Mouse (Mus musculus) hindbrain, postnatal 0 days (tissue): Measurements from ENCODE around the gene Trim17. TPM values are rescaled to one million over a fixed set of nuclear protein-coding genes. Genes with fewer than 3 reads are reported as not detected.
A peak's percentile ranks its signal among the peaks of the same experiment; 100 is the strongest.

Experiments used
- ATAC-seq: fragments of 200-750 bp; cut with Nextera tagmentation; 2 replicates; pipeline ENCODE4 v1.8.0; 2017; ENCODE audit warnings: mild to moderate bottlenecking, moderate TSS enrichment, moderate library complexity
- DNase-seq: peaks from one replicate; pipeline ENCODE4 v3.0.0-alpha.2; 2015; ENCODE audit warnings: low spot score
- H3K27ac ChIP-seq: fragments of 300-500 bp; sonication (generic); 2 replicates; pipeline ENCODE4 v1.5.1; 2014; ENCODE audit warnings: mild to moderate bottlenecking
- H3K27me3 ChIP-seq: fragments of 300-500 bp; sonication (generic); 2 replicates; pipeline ENCODE4 v1.6.1; 2014; ENCODE audit warnings: low read length, mixed read lengths; ENCODE audit not compliant: insufficient read depth
- H3K36me3 ChIP-seq: fragments of 300-500 bp; sonication (generic); 2 replicates; pipeline ENCODE4 v1.6.1; 2014; ENCODE audit warnings: low read length, mixed read lengths; ENCODE audit not compliant: insufficient read depth
- H3K4me1 ChIP-seq: fragments of 300-500 bp; sonication (generic); 2 replicates; pipeline ENCODE4 v1.6.1; 2014; ENCODE audit warnings: antibody characterized with exemption, low read length, mixed read lengths; ENCODE audit not compliant: insufficient read depth
- H3K4me2 ChIP-seq: fragments of 300-500 bp; sonication (generic); 2 replicates; pipeline ENCODE4 v1.6.1; 2014; ENCODE audit warnings: low read depth, mild to moderate bottlenecking, low read length, moderate library complexity, mixed read lengths
- H3K4me3 ChIP-seq: fragments of 300-500 bp; sonication (generic); 2 replicates; pipeline ENCODE4 v1.5.1; 2014; ENCODE audit warnings: low read length
- H3K9ac ChIP-seq: fragments of 300-500 bp; sonication (generic); replicated peaks from 2 replicates; pipeline ENCODE4 v1.6.1; 2014; ENCODE audit warnings: mild to moderate bottlenecking, low read length, moderate library complexity, mixed read lengths
- H3K9me3 ChIP-seq: fragments of 300-500 bp; sonication (generic); 2 replicates; pipeline ENCODE4 v1.6.1; 2016; ENCODE audit warnings: low read length, mixed read lengths
- CTCF ChIP-seq: IDR thresholded peaks from 2 replicates; pipeline ENCODE4 v1.5.1; 2016; ENCODE audit warnings: antibody characterized with exemption, control low read depth, low read depth
- WGBS: fragments of 180-500 bp; shearing (Covaris S2); extraction: QIAGEN DNeasy Blood & Tissue Kit; methylation state at CpG from one replicate; pipeline ENCODE4 v1.1.7; 2014; 5-methylcytosine and 5-hydroxymethylcytosine counted together
- polyA plus RNA-seq: library from polyadenylated mRNA; unstranded; fragments of >200 nt; fragmentation: Nextera tagmentation; extraction: Ambion mirVana; gene quantifications from 2 replicates; pipeline ENCODE4 v1.2.1, GENCODE M21; 2015
- total RNA-seq: library from RNA; depleted of rRNA; stranded (reverse); fragments of >200 nt; gene quantifications from 2 replicates; pipeline ENCODE4 v1.2.3, GENCODE M21; 2014

Gene Trim17
- total and polyA plus RNA-seq, 2 experiments from 2014 or later, result 0.55 to 4.3 TPM

DNA sequence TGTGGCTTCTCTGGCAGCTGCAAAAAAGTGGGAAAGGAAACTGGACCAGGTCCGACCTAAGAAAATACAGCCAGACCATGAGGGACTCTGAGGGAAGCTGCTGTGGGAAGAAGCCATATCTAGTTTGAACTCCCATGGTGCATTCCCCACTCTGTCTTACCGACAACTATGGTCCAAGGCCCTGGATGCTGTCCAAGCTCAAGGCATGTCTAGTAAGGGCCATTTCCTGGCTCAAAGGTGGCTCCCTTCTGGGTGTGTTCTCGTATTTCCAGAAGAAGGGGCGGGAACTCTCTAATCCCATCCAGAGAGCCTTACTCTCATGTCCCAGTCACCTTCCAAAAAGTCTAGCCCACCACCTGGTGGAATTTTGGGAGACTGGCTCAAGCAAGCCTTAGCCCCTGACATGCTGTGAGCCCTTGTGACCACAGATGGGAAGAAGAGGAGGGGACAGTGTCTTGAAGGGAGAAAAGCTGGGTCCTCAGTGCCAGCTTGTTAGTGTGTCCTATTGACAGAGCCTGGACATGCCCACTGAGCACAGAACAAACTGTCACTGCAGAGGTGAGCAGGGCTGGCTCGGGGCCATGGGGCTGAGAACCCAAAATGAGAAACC, 26.0 kb downstream of the Trim17 start:
- peaks cover 20% of the 10 kb centered on the region for H3K4me1 ChIP-seq
- ATAC-seq, result no peak
- DNase-seq, result no peak
- peaks cover 24% of the 10 kb centered on the region; the same call in 1 of the 2 replicates for H3K36me3 ChIP-seq
- no peak overlapping the region for H3K27ac ChIP-seq
- peak overlapping the region; percentile 100 for H3K4me2 ChIP-seq
- no peak overlapping the region for H3K4me3 ChIP-seq
- H3K27me3 ChIP-seq, result no peaks in the 10 kb centered on the region
- no peak overlapping the region for H3K9ac ChIP-seq
- TF ChIP-seq CTCF, result no peak
- no peaks in the 10 kb centered on the region for H3K9me3 ChIP-seq
- whole genome bisulfite sequencing, result 64% methylated on average over 5 of the region's 5 CpGs

GRCm38 (mm10) chr11:58981541-58982447, 27.3 kb downstream of the Trim17 start:
- DNase-seq, result peak; percentile 83
- H3K9me3 ChIP-seq, result no peaks in the 10 kb centered on the region
- no peak overlapping the region for H3K9ac ChIP-seq
- peaks cover 34% of the 10 kb centered on the region; the same call in 1 of the 2 replicates for H3K36me3 ChIP-seq
- H3K4me2 ChIP-seq, result no peak overlapping the region
- no peak overlapping the region for H3K4me3 ChIP-seq
- H3K27me3 ChIP-seq, result no peaks in the 10 kb centered on the region
- ATAC-seq, result peak; percentile 44
- peak; percentile 75 for TF ChIP-seq CTCF
- peak overlapping the region; percentile 60 for H3K27ac ChIP-seq
- 45% methylated on average over 14 of the region's 14 CpGs for WGBS
- peaks cover 20% of the 10 kb centered on the region for H3K4me1 ChIP-seq

DNA sequence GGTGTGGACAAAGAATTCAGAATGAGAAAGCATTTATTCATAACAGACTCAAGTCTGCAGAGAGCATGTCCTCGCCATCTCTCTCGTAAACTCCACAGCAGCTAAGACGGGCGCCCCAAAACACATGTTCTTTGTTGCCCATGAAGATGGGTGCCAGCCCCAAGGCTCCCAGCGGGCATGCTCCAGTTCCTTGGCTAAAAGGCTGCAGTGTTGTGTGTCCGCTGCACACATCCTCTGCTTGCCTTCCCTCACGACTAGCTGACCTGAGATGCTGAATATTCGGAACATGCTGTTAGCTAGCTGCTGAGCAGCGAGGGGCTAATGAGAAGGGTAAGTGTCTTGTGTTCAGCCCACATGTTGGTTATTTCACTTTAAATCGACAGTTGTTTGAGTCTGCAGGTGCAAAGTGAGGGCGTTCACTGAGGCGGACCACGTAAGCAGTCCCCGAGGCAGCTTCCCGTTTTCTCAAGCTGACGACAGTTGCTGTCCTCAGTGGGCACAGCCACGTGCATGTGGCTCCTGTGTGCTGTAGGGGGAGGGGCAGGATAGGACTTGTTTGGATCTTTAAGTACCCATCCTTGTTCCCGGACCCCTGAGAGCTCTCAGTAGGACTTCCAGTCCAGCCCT, 28.1 kb downstream of the Trim17 start:
- 82% methylated on average over 18 of the region's 18 CpGs for WGBS
- no peak for TF ChIP-seq CTCF
- peaks cover 37% of the 10 kb centered on the region for H3K36me3 ChIP-seq

DNA sequence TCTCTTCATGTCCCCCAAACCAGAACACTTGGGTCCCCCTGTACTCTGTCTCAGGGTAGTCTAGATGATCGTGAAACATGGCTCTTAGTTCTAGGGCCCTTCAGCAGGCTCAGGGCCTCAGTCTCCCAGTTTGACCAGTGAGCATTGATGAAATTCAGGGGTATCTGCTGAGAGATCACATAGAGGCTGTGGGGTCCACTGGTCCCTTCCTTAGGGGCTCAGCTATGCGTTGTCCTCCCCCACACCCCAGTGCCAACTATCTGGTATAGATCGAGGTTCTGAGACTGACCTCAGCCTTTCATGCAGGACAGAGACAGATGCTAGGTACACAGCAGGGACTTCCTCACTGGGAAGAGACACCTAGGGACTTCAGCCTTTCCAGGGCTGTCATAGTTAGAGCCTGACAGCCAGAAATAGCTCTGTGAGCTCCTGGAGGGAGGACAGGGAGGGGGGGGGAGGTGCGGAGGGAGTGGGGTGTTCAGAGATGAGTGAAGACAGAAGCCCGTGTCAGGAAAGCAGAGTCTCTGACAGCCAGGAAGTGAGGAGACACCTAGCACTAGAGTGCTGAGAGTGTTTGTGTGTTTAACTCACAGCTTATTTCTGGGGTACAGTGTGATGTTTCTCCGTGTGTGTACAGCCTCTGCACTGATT, 29.3 kb downstream of the Trim17 start:
- Histone ChIP-seq H3K4me2 (no peak overlapping the region), H3K9ac (no peak overlapping the region), H3K4me1 (peaks cover 18% of the 10 kb centered on the region), H3K27ac (no peak overlapping the region), H3K27me3 (no peaks in the 10 kb centered on the region), H3K36me3 (peaks cover 39% of the 10 kb centered on the region), H3K4me3 (no peak overlapping the region), H3K9me3 (no peaks in the 10 kb centered on the region)
- DNase-seq (no peak), ATAC-seq (no peak)
- WGBS, result 89% methylated on average over 6 of the region's 6 CpGs
- TF ChIP-seq CTCF, result no peak

More for the DNA sequence above, 28.1 kb downstream of the Trim17 start:
- DNase-seq (no peak), ATAC-seq (no peak)
- no peak overlapping the region for H3K4me2 ChIP-seq
- no peak overlapping the region for H3K9ac ChIP-seq
- H3K4me1 ChIP-seq, result peaks cover 20% of the 10 kb centered on the region
- H3K27ac ChIP-seq, result peak overlapping the region; percentile 60
- H3K4me3 ChIP-seq, result no peak overlapping the region
- H3K27me3 ChIP-seq, result no peaks in the 10 kb centered on the region
- no peaks in the 10 kb centered on the region for H3K9me3 ChIP-seq

DNA sequence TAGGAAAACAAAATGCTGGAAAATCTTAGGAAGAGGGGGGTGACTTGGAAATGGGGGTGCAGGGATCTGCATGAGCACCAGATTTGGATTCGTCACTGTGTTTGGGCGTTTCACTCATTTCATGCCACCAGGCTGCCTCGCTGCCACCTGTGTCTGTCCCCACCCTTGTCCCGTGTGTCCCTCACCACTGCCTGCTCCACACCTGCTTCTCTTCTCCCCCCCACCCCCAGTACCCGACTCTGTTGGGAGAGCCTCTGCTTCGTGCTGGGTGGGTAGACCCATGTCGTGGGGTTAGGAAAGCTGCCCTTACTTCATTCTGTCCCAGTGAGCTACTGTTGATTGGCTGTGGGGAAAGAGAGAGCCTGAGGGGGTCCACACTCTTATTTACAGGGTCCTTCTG, 30.2 kb downstream of the Trim17 start:
- H3K4me1 ChIP-seq, result peaks cover 10% of the 10 kb centered on the region
- H3K4me2 ChIP-seq, result no peak overlapping the region
- H3K27ac ChIP-seq, result no peak overlapping the region
- no peaks in the 10 kb centered on the region for H3K9me3 ChIP-seq
- WGBS, result 94% methylated on average over 7 of the region's 7 CpGs
- H3K4me3 ChIP-seq, result no peak overlapping the region
- no peak overlapping the region for H3K9ac ChIP-seq
- no peak for ATAC-seq
- H3K36me3 ChIP-seq, result peaks cover 43% of the 10 kb centered on the region
- TF ChIP-seq CTCF, result no peak
- no peak for DNase-seq
- no peaks in the 10 kb centered on the region for H3K27me3 ChIP-seq

- Histone ChIP-seq H3K36me3 (peaks cover 43% of the 10 kb centered on the region), H3K9me3 (no peaks in the 10 kb centered on the region)
- no peak for ATAC-seq
Observed at GRCm38 (mm10) chr11:58985299-58985917, 30.9 kb downstream of the Trim17 start.

More at GRCm38 (mm10) chr11:58985299-58985917, 30.9 kb downstream of the Trim17 start:
- Histone ChIP-seq H3K27me3 (no peaks in the 10 kb centered on the region), H3K4me2 (no peak overlapping the region), H3K4me3 (no peak overlapping the region), H3K4me1 (peaks cover 3% of the 10 kb centered on the region; the same call in 1 of the 2 replicates), H3K9ac (no peak overlapping the region), H3K27ac (no peak overlapping the region)
- DNase-seq, result no peak
- 97% methylated on average over 3 of the region's 3 CpGs for WGBS
- no peak for TF ChIP-seq CTCF
